Mouse (Mus musculus) heart, postnatal 10 days (tissue): ENCODE results near the gene Arl8b. TPM values are rescaled to one million over a fixed set of nuclear protein-coding genes. Genes with fewer than 3 reads are reported as not detected.

Source experiments
- DNase-seq, 2 experiments: peaks; one replicate each; pipeline ENCODE4 v3.0.0; 2021
- intact Hi-C: fragments of 180-260 bp; cut with DNase I; formaldehyde crosslinking; loops from one replicate; pipeline ENCODE4 v1.15.1; 2025
- total RNA-seq, 2 experiments: library from RNA; stranded (reverse); gene quantifications; 2 replicates each; pipeline ENCODE4 v1.2.3; 2021

The Arl8b gene
- total RNA-seq, result 10 to 100 TPM; 83.3 to 90.7 TPM

- intact Hi-C loops, result no loop called here
Measured at GRCm38 (mm10) chr6:108782526-108783183, at the start of gene Arl8b. Gene Arl8b (plus strand): TSS chr6:108783099.

GRCm38 (mm10) chr6:108735910-108736750 lies 46.8 kb upstream of the Arl8b start:
- intact Hi-C loops, result loop anchor here (1.0 to 5.0 kb wide), 2 partner anchors 319 to 639 kb away; no protein-coding TSS in a partner anchor
- DNase-seq, result peak; percentile 74 to 84

More at GRCm38 (mm10) chr6:108782526-108783183, at the start of gene Arl8b:
- DNase-seq, result peak; percentile 97 to 99

GRCm38 (mm10) chr6:108738463-108739203 lies 44.3 kb upstream of the Arl8b start:
- intact Hi-C loops, result loop anchor here (5.0 kb wide), 1 partner anchor 641 kb away; no protein-coding TSS in a partner anchor
- peak; percentile 13 to 28 for DNase-seq

- intact Hi-C loops, result no loop called here
- no peak for DNase-seq
Measured at GRCm38 (mm10) chr6:108740579-108740978, 42.3 kb upstream of the Arl8b start.

- DNase-seq, result peak; percentile 15 to 25
- intact Hi-C loops, result no loop called here
Measured at GRCm38 (mm10) chr6:108743730-108744129, 39.2 kb upstream of the Arl8b start.

- no peak for DNase-seq
- intact Hi-C loops, result no loop called here
Measured at GRCm38 (mm10) chr6:108751324-108751723, 31.6 kb upstream of the Arl8b start.

- intact Hi-C loops, result no loop called here
- no peak for DNase-seq
Measured at GRCm38 (mm10) chr6:108752395-108752794, 30.5 kb upstream of the Arl8b start.

- no peak for DNase-seq
- intact Hi-C loops, result no loop called here
Measured at GRCm38 (mm10) chr6:108753536-108753935, 29.4 kb upstream of the Arl8b start.

- DNase-seq, result no peak
- intact Hi-C loops, result no loop called here
Measured at GRCm38 (mm10) chr6:108754376-108754775, 28.5 kb upstream of the Arl8b start.

GRCm38 (mm10) chr6:108755936-108756335 lies 27.0 kb upstream of the Arl8b start:
- DNase-seq, result no peak
- intact Hi-C loops, result no loop called here

GRCm38 (mm10) chr6:108758997-108759697 lies 23.8 kb upstream of the Arl8b start:
- intact Hi-C loops, result no loop called here
- DNase-seq, result no peak

- DNase-seq, result no peak
- intact Hi-C loops, result no loop called here
Measured at GRCm38 (mm10) chr6:108759698-108760039, 23.2 kb upstream of the Arl8b start.

- DNase-seq, result no peak
- intact Hi-C loops, result no loop called here
Measured at GRCm38 (mm10) chr6:108770880-108771279, 12.0 kb upstream of the Arl8b start.

- peak; percentile 82 to 91 for DNase-seq
- intact Hi-C loops, result no loop called here
Measured at GRCm38 (mm10) chr6:108772913-108773312, 10.0 kb upstream of the Arl8b start.

GRCm38 (mm10) chr6:108773480-108773879 lies 9.4 kb upstream of the Arl8b start:
- intact Hi-C loops, result no loop called here
- DNase-seq, result no peak

GRCm38 (mm10) chr6:108776274-108776673 lies 6.6 kb upstream of the Arl8b start:
- intact Hi-C loops, result no loop called here
- DNase-seq, result no peak

GRCm38 (mm10) chr6:108777560-108778287 lies 5.2 kb upstream of the Arl8b start:
- intact Hi-C loops, result no loop called here
- DNase-seq, result no peak

GRCm38 (mm10) chr6:108778399-108778798 lies 4.5 kb upstream of the Arl8b start:
- no peak for DNase-seq
- intact Hi-C loops, result no loop called here

GRCm38 (mm10) chr6:108781865-108782264 lies 1.0 kb upstream of the Arl8b start:
- intact Hi-C loops, result no loop called here
- DNase-seq, result peak in 1 of 2 experiments; percentile 9
